Mouse (Mus musculus) stomach, embryonic 14.5 days (tissue): ENCODE results near the gene Fam171a1. TPM values are rescaled to one million over a fixed set of nuclear protein-coding genes. Genes with fewer than 3 reads are reported as not detected.

Experiments used
- ATAC-seq: fragments of 200-750 bp; cut with Nextera tagmentation; 2 replicates; pipeline ENCODE4 v1.8.0; 2017; ENCODE audit warnings: low read depth, moderate TSS enrichment; ENCODE audit not compliant: insufficient number of reproducible peaks, insufficient read depth, low FRiP score
- H3K27ac ChIP-seq: fragments of 300-500 bp; sonication (generic); 2 replicates; pipeline ENCODE4 v1.5.1; 2014; ENCODE audit warnings: mild to moderate bottlenecking, low read length, moderate library complexity, mixed read lengths
- H3K27me3 ChIP-seq: fragments of 300-500 bp; sonication (generic); 2 replicates; pipeline ENCODE4 v1.6.1; 2014; ENCODE audit warnings: low read length, control low read depth, mixed read lengths; ENCODE audit not compliant: control insufficient read depth, insufficient read depth
- H3K36me3 ChIP-seq: fragments of 300-500 bp; sonication (generic); 2 replicates; pipeline ENCODE4 v1.6.1; 2014; ENCODE audit warnings: mild to moderate bottlenecking, control low read depth, low read length, moderate library complexity, mixed read lengths; ENCODE audit not compliant: control insufficient read depth, insufficient read depth
- H3K4me1 ChIP-seq: fragments of 300-500 bp; sonication (generic); 2 replicates; pipeline ENCODE4 v1.6.1; 2014; ENCODE audit warnings: low read length, control low read depth, mixed read lengths; ENCODE audit not compliant: control insufficient read depth, insufficient read depth
- H3K4me2 ChIP-seq: fragments of 300-500 bp; sonication (generic); replicated peaks from 2 replicates; pipeline ENCODE4 v1.6.1; 2014; ENCODE audit warnings: low read depth, low read length, control low read depth
- H3K4me3 ChIP-seq: fragments of 300-500 bp; sonication (generic); 2 replicates; pipeline ENCODE4 v1.5.1; 2014; ENCODE audit warnings: low read depth, low read length, control low read depth
- H3K9ac ChIP-seq: fragments of 300-500 bp; sonication (generic); replicated peaks from 2 replicates; pipeline ENCODE4 v1.6.1; 2014; ENCODE audit warnings: low read depth, mild to moderate bottlenecking, control low read depth, low read length, moderate library complexity, mixed read lengths
- H3K9me3 ChIP-seq: fragments of 300-500 bp; sonication (generic); 2 replicates; pipeline ENCODE4 v1.6.1; 2016; ENCODE audit warnings: low read depth, low read length, control low read depth; ENCODE audit not compliant: control insufficient read depth
- whole genome bisulfite sequencing: fragments of 180-500 bp; shearing (Covaris S2); extraction: QIAGEN DNeasy Blood & Tissue Kit; methylation state at CpG from one replicate; pipeline ENCODE4 v1.1.7; 2014; 5-methylcytosine and 5-hydroxymethylcytosine counted together
- polyA plus RNA-seq: library from polyadenylated mRNA; unstranded; fragments of >200 nt; fragmentation: Nextera tagmentation; extraction: Ambion mirVana; gene quantifications from 2 replicates; pipeline ENCODE4 v1.2.1, GENCODE M21; 2014

Fam171a1 gene
- polyA plus RNA-seq, 1 experiment from 2014 or later = 33.6 TPM

DNA sequence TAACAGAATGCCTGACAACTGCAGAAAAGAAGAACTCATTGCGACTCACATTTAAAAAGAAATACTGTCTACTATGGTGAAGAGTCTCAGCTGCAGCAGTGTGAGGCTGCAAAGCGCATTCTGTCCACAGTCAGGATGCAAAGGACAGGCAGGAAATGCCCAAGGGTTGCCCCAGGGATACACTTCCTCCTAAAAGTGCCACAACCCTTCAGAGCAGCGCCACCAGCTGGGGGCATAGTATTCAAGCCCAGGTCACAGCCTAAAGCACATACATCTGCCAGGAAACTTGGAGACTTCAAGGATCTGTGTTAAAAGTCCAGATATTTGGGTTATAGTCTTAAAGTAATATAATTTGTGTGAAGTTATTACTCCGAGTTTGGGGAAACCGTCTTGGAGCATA lies 71.3 kb downstream of the Fam171a1 start:
- no peaks in the 10 kb centered on the region for H3K9me3 ChIP-seq
- no peaks in the 10 kb centered on the region for H3K4me1 ChIP-seq
- no peak for ATAC-seq
- H3K4me3 ChIP-seq = no peak overlapping the region
- no peak overlapping the region for H3K9ac ChIP-seq
- H3K36me3 ChIP-seq = peaks cover 6% of the 10 kb centered on the region; the same call in 1 of the 2 replicates
- H3K4me2 ChIP-seq = no peak overlapping the region
- H3K27me3 ChIP-seq = no peaks in the 10 kb centered on the region
- WGBS = 80% methylated on average over 5 of the region's 5 CpGs
- no peak overlapping the region for H3K27ac ChIP-seq

DNA sequence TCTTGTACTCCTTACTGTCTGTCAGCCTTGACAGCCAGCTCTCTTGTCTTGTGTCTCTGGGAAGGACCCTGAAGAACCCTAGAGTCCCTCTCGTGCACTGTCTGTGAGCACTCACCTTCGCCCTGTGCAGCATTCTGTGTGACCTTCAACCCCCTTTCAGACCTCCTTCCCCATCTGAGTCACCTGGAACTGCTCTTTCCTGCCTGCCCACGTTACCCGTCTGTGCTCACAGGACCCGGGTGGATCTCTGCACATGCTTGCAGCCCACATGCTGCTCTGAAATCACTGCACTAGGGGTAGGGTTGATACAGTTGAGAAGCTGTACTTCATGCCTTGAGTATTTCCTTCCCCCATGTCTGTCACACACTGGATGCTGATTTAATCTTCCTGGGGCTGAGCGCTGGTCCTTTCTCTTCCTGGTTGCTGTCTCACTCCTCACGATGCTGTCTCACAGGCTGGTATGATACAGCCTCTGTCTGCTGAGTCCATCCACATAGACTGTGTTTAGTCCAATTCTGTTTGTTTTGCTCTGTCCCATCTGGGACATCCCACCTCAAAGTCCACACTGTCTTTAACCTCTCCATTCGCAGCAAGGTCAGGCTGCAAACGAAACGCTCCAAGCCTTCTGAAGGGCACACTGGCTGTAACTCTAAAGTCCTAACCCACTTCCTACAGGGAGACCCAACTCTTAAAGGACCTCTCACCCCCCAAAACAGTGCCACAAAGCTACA lies 74.9 kb downstream of the Fam171a1 start:
- no peak overlapping the region for H3K4me2 ChIP-seq
- peaks cover 6% of the 10 kb centered on the region; the same call in 1 of the 2 replicates for H3K36me3 ChIP-seq
- 83% methylated on average over 10 of the region's 10 CpGs for WGBS
- ATAC-seq = no peak
- no peaks in the 10 kb centered on the region for H3K27me3 ChIP-seq
- H3K9ac ChIP-seq = no peak overlapping the region
- no peak overlapping the region for H3K27ac ChIP-seq
- H3K9me3 ChIP-seq = no peaks in the 10 kb centered on the region
- no peaks in the 10 kb centered on the region for H3K4me1 ChIP-seq
- no peak overlapping the region for H3K4me3 ChIP-seq

DNA sequence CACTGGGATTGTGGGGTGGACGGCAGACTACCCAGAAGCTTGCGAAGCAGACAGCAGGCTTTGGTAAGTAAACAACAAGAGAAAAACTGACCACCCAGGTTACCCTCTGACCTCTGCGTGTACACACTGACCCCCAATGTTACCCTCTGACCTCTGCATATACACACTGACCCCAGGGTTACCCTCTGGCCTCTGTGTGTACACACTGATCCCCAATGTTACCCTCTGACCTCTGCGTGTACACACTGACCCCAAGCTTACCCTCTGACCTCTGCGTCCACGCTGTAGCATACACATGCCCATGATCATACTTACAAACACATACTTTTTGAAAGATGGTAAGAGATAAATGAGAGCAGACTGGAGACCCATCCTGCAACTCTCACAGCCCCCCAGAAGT lies 77.1 kb downstream of the Fam171a1 start:
- Histone ChIP-seq H3K27me3 (no peaks in the 10 kb centered on the region), H3K4me1 (no peaks in the 10 kb centered on the region), H3K4me3 (no peak overlapping the region), H3K27ac (no peak overlapping the region), H3K36me3 (peaks cover 6% of the 10 kb centered on the region; the same call in 1 of the 2 replicates), H3K9ac (no peak overlapping the region), H3K9me3 (no peaks in the 10 kb centered on the region), H3K4me2 (no peak overlapping the region)
- 79% methylated on average over 6 of the region's 6 CpGs for WGBS
- ATAC-seq = no peak

DNA sequence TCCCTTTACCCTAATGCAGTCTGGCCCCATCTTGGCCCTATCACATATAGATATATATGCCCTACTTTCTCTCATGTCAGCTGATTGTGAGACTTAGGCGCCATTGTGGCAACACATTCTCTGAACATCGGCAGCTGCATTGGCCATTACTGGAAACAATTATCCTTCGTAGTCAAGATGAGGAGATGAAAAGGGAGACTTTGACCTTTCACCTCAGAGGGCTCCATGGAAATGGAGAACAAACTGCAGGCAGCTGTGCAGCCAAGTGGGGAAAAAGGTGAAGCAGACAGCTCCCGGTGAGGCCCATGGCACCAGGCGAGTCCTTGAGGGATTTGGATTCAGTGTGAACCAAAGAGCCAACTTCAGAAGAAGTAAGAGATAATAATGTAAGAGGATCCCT lies 81.5 kb downstream of the Fam171a1 start:
- Histone ChIP-seq H3K9me3 (no peaks in the 10 kb centered on the region), H3K27me3 (no peaks in the 10 kb centered on the region), H3K27ac (no peak overlapping the region), H3K4me3 (no peak overlapping the region), H3K4me1 (no peaks in the 10 kb centered on the region), H3K36me3 (peaks cover 8% of the 10 kb centered on the region; the same call in 1 of the 2 replicates), H3K9ac (no peak overlapping the region), H3K4me2 (no peak overlapping the region)
- 75% methylated on average over 5 of the region's 5 CpGs for WGBS
- ATAC-seq = no peak

DNA sequence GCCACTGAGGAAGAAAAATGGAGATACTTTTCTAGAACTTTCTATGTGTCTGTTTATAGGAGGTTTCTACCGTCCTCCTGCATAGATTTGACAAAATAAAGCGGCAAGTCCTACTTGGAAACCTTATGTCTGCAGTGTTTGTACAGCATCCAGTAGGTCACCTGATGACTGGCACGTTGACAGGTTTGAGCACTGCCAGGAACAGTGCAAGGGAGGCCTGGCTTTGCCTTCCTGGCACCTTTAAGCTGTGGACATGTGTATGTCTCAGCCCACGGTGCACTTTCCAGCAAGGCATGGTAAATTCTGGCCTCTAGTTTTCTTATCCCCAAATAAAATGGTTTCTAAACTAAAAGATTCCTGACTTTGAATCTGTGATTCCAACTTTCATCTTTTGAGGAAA lies 86.4 kb downstream of the Fam171a1 start:
- 89% methylated on average over 4 of the region's 4 CpGs for WGBS
- Histone ChIP-seq H3K36me3 (peaks cover 10% of the 10 kb centered on the region; the same call in 1 of the 2 replicates), H3K27ac (no peak overlapping the region), H3K27me3 (no peaks in the 10 kb centered on the region), H3K4me2 (no peak overlapping the region), H3K9me3 (no peaks in the 10 kb centered on the region), H3K4me3 (no peak overlapping the region), H3K9ac (no peak overlapping the region), H3K4me1 (no peaks in the 10 kb centered on the region)
- ATAC-seq = no peak

DNA sequence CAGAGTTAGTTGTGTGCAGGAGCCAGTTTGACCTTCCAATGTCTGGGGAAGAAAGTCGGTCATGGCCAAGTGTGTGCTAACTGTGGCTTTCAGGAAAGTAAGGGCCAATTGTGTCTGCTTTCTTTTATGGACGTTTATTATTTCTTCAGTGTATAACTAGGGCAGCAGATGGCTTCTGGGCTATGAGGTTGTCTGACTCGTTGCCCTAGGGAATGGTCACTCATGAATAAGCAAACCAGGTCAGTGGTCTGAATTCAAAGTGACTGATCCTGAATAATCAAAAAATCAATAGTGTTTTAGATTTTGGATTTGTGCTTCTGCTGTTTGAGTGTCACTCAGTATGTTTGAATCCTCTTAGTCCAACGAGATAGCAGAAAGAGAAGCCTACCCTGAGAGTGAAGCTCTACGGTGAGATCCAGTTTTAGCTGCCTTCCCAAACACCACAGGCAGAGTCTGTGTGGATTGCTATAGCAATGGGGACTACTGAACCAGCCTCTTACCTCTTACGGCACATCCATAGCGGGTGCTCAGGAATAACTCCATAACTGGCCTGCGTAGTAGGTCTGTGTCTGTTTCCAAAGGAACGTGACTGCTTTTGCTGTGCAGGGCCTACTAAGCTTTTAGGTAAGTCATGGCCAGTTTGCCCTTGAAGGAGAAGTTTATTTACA lies 93.1 kb downstream of the Fam171a1 start:
- H3K9me3 ChIP-seq = no peaks in the 10 kb centered on the region
- 86% methylated on average over 9 of the region's 9 CpGs for WGBS
- no peak overlapping the region for H3K9ac ChIP-seq
- ATAC-seq = no peak
- H3K4me2 ChIP-seq = no peak overlapping the region
- H3K27ac ChIP-seq = no peak overlapping the region
- H3K27me3 ChIP-seq = no peaks in the 10 kb centered on the region
- H3K4me3 ChIP-seq = no peak overlapping the region
- no peaks in the 10 kb centered on the region for H3K4me1 ChIP-seq
- H3K36me3 ChIP-seq = peaks cover 3% of the 10 kb centered on the region; the same call in 1 of the 2 replicates

DNA sequence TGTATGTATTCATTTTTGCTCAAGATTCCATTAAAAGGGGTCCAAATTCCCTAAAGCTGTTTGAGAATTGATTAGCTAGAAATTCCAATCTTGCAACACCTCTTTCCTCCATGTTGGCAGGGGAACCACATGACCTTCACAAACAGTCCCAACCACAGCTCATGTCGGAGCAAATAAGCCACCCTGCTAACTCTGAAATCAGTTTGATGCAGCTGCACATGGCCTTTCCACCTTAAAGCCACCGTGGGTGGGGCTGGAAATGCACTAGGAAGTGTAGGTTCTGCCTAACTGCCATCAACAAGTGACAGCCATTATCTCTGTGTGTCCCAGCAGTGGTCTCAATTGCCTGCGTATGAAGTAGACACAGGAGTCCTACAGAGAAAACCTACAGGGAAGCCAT lies 101.5 kb downstream of the Fam171a1 start:
- Histone ChIP-seq H3K4me2 (no peak overlapping the region), H3K27me3 (no peaks in the 10 kb centered on the region), H3K27ac (no peak overlapping the region), H3K4me1 (no peaks in the 10 kb centered on the region), H3K9me3 (no peaks in the 10 kb centered on the region), H3K4me3 (no peak overlapping the region), H3K36me3 (no peaks in the 10 kb centered on the region), H3K9ac (no peak overlapping the region)
- WGBS = 79% methylated on average over 3 of the region's 3 CpGs
- ATAC-seq = no peak

DNA sequence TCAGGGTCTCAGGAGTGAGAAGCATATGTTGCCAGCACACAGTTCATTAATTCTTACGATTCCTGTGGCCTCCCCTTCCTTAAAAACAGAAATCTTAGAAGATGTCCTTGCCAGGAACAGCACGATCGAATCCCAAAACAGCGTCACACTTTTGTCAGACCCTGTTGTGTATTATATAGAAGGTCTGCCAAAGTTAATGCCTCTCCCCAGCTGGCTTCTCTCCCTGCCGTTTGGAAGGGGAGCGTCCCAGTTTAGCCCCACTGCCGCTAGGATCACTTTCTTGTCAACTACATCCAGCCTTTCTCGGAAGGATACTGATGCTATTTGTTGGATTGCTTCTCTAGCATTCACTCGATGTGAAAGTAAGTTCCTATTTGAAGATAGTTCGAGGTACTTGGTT lies 102.6 kb downstream of the Fam171a1 start:
- WGBS = 75% methylated on average over 10 of the region's 10 CpGs
- no peak overlapping the region for H3K9ac ChIP-seq
- H3K4me1 ChIP-seq = no peaks in the 10 kb centered on the region
- no peak overlapping the region for H3K4me2 ChIP-seq
- H3K9me3 ChIP-seq = no peaks in the 10 kb centered on the region
- no peak overlapping the region for H3K4me3 ChIP-seq
- ATAC-seq = no peak
- H3K27ac ChIP-seq = no peak overlapping the region
- H3K36me3 ChIP-seq = no peaks in the 10 kb centered on the region
- H3K27me3 ChIP-seq = no peaks in the 10 kb centered on the region
